Mouse (Mus musculus): ENCODE data around the gene Fam104a. TPM values are rescaled to one million over a fixed set of nuclear protein-coding genes. Genes with fewer than 3 reads are reported as not detected.

Gene Fam104a
- total and polyA plus RNA-seq, 3 experiments: 14.6 to 57.0 (median 35.3) TPM

- Histone ChIP-seq H3K79me2 (replicated peaks; ENCODE audit: control insufficient read depth, extremely low read depth, insufficient read depth, poor library complexity, severe bottlenecking) (no peaks in the 10 kb centered on the region), H3K4me1 (ENCODE audit: control insufficient read depth in 1 of 2, insufficient read depth in 2 of 2) (peaks cover 0 to 10% of the 10 kb centered on the region in 2 experiments; a peak in 3 of 4 replicates), H3K27me3 (replicated peaks) (no peaks in the 10 kb centered on the region), H3K4me3 (replicated peaks in 1 of 3; ENCODE audit: low read depth in 2 of 3, low read length in 2 of 3, poor library complexity in 1 of 3) (no peak overlapping the region), H3K9ac (ENCODE audit: insufficient read depth, low read depth) (no peak overlapping the region), H3K27ac (ENCODE audit: insufficient read depth, low read depth) (no peak overlapping the region), H3K36me3 (replicated peaks in 1 of 2; ENCODE audit: control insufficient read depth in 1 of 2, insufficient read depth in 1 of 2, low read length in 1 of 2) (no peaks in the 10 kb centered on the region), H3K9me3 (replicated peaks; ENCODE audit: low read length) (peaks cover 4% of the 10 kb centered on the region), H3K4me2 (ENCODE audit: insufficient read depth, low read depth, poor library complexity, severe bottlenecking) (peak overlapping the region; percentile 8; the same call in 1 of the 2 replicates)
- peak; percentile 90 for DNase-seq (ENCODE audit: extremely low read depth)
- TF ChIP-seq SMC3 (IDR thresholded peaks at IDR 0.05; ENCODE audit: low read depth, low read length) (peak; percentile 84), RAD21 (IDR thresholded peaks at IDR 0.05; ENCODE audit: low read depth, low read length) (peak; percentile 59), TCF12 (IDR thresholded peaks at IDR 0.05; ENCODE audit: low read depth, low read length) (no peak), ZNF384 (IDR thresholded peaks at IDR 0.05; ENCODE audit: low read depth, low read length) (peak; percentile 42), MYC (IDR thresholded peaks at IDR 0.05; ENCODE audit: low read depth, low read length) (no peak), USF1 (IDR thresholded peaks at IDR 0.05; ENCODE audit: low read depth, low read length) (no peak), HCFC1 (IDR thresholded peaks at IDR 0.05; ENCODE audit: low read depth, low read length) (no peak), IRF4 (IDR thresholded peaks at IDR 0.05; ENCODE audit: low read depth, low read length) (peak; percentile 26; the same call in 1 of the 2 replicates), GABPA (IDR thresholded peaks at IDR 0.05; ENCODE audit: insufficient replicate concordance, low read depth, low read length) (no peak), BHLHE40 (IDR thresholded peaks at IDR 0.05; ENCODE audit: low read depth, low read length) (peak; percentile 12; the same call in 1 of the 2 replicates), CTCF (conservative IDR thresholded peaks at IDR 0.05 in 1 of 2, IDR thresholded peaks at IDR 0.05 in 1 of 2; ENCODE audit: low read depth in 2 of 2, low read length in 2 of 2) (peak; percentile 66 to 89), ZC3H11A (IDR thresholded peaks at IDR 0.05; ENCODE audit: low read depth, low read length) (no peak), CHD2 (IDR thresholded peaks at IDR 0.05; ENCODE audit: low read length) (no peak), MAFK (IDR thresholded peaks at IDR 0.05; ENCODE audit: insufficient replicate concordance, low read length) (no peak), SIN3A (IDR thresholded peaks at IDR 0.05; ENCODE audit: low read length) (0 out of 2 replicates have a peak, but pooled peaks have one; percentile 13), CHD1 (IDR thresholded peaks at IDR 0.05; ENCODE audit: low read depth, low read length) (no peak), MAX (IDR thresholded peaks at IDR 0.05; ENCODE audit: low read length) (no peak), ELF1 (IDR thresholded peaks at IDR 0.05; ENCODE audit: low read depth, low read length) (0 out of 2 replicates have a peak, but pooled peaks have one; percentile 43)
- in situ Hi-C loops (cut with MboI; ENCODE audit: low pct_ligation_motif_present, low pct_unique_long_range_greater_than_20kb, low sequenced_read_pairs) (no loop called here), dilution Hi-C loops (cut with MboI; ENCODE audit: extremely low pct_ligation_motif_present, extremely low pct_unique_long_range_greater_than_20kb, low sequenced_read_pairs) (no loop called here)
These were observed 66.6 kb downstream of the Fam104a start for GRCm38 (mm10) chr11:113617132-113617911.

DNA sequence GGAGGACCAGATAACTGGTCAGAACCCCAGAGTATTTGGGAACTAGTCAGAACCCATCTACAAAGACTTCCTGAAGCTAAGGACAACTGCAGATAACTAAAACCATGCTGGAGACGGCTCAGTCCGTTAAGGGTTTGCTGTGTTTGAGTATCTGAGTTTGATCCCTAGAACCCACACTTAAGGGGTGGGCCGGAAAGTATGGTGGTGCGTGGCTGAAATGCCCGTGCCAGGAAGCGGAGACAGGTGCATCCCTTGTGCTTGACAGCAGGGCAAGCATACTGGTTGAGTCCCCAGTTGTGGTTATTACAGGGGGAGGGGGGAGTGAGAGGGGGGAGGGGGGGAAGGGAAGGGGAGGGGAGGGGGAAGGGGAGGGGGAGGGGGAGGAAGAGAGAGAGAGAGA, 69.5 kb downstream of the Fam104a start:
- Histone ChIP-seq H3K79me2 (replicated peaks; ENCODE audit: control insufficient read depth, extremely low read depth, insufficient read depth, poor library complexity, severe bottlenecking) (no peaks in the 10 kb centered on the region), H3K4me3 (replicated peaks in 1 of 3; ENCODE audit: low read depth in 2 of 3, low read length in 2 of 3, poor library complexity in 1 of 3) (no peak overlapping the region), H3K9me3 (replicated peaks; ENCODE audit: low read length) (peaks cover 4% of the 10 kb centered on the region), H3K27me3 (replicated peaks) (no peaks in the 10 kb centered on the region), H3K36me3 (replicated peaks in 1 of 2; ENCODE audit: control insufficient read depth in 1 of 2, insufficient read depth in 1 of 2, low read length in 1 of 2) (no peaks in the 10 kb centered on the region), H3K4me1 (ENCODE audit: control insufficient read depth in 1 of 2, insufficient read depth in 2 of 2) (peaks cover 0 to 10% of the 10 kb centered on the region in 2 experiments; a peak in 3 of 4 replicates), H3K4me2 (ENCODE audit: insufficient read depth, low read depth, poor library complexity, severe bottlenecking) (no peak overlapping the region), H3K27ac (ENCODE audit: insufficient read depth, low read depth) (no peak overlapping the region), H3K9ac (ENCODE audit: insufficient read depth, low read depth) (no peak overlapping the region)
- TF ChIP-seq ZNF384 (IDR thresholded peaks at IDR 0.05; ENCODE audit: low read depth, low read length) (no peak), MYC (IDR thresholded peaks at IDR 0.05; ENCODE audit: low read depth, low read length) (no peak)
- in situ Hi-C loops (cut with MboI; ENCODE audit: low pct_ligation_motif_present, low pct_unique_long_range_greater_than_20kb, low sequenced_read_pairs): no loop called here
- no peak for DNase-seq (ENCODE audit: extremely low read depth)
- dilution Hi-C loops (cut with MboI; ENCODE audit: extremely low pct_ligation_motif_present, extremely low pct_unique_long_range_greater_than_20kb, low sequenced_read_pairs): no loop called here
